Mouse (Mus musculus): ENCODE data around the gene Hpd. TPM values are rescaled to one million over a fixed set of nuclear protein-coding genes. Genes with fewer than 3 reads are reported as not detected.

The Hpd gene
- polyA plus RNA-seq, 1 experiment from 2014 or later = 4.7 TPM

- Histone ChIP-seq H3K36me3 (peaks cover 18% of the 10 kb centered on the region), H3K27ac (peak overlapping the region; percentile 100), H3K4me3 (replicated peaks) (peak overlapping the region; percentile 88), H3K27me3 (replicated peaks) (no peaks in the 10 kb centered on the region), H3K9me3 (no peaks in the 10 kb centered on the region), H3K9ac (peak overlapping the region; percentile 99), H3K4me1 (replicated peaks) (peaks cover 25% of the 10 kb centered on the region), H3K4me2 (replicated peaks) (peak overlapping the region; percentile 96)
- under 1% methylated on average over 23 of the region's 24 CpGs for WGBS
- no peak; the same call in 1 of the 2 replicates for ATAC-seq
Measured at GRCm38 (mm10) chr5:123143251-123143970, 39.1 kb downstream of the Hpd start.

GRCm38 (mm10) chr5:123142161-123143157, 40.1 kb downstream of the Hpd start, which contains the start of gene Setd1b:
Gene Setd1b (plus strand): TSS chr5:123142193.
- Histone ChIP-seq H3K4me1 (replicated peaks) (peaks cover 29% of the 10 kb centered on the region), H3K36me3 (peaks cover 10% of the 10 kb centered on the region; the same call in 1 of the 2 replicates), H3K9ac (peak within 1 kb of the TSS; percentile 99), H3K4me2 (replicated peaks) (peak within 1 kb of the TSS; percentile 96), H3K27ac (peak within 1 kb of the TSS; percentile 100), H3K27me3 (replicated peaks) (no peaks in the 10 kb centered on the region), H3K9me3 (no peaks in the 10 kb centered on the region), H3K4me3 (replicated peaks) (peak within 1 kb of the TSS; percentile 88)
- ATAC-seq = peak; percentile 7
- under 1% methylated on average over 70 of the region's 103 CpGs for WGBS

- WGBS = under 1% methylated on average over 38 of the region's 38 CpGs
- peak overlapping the region; percentile 100 for H3K27ac ChIP-seq
- no peaks in the 10 kb centered on the region for H3K9me3 ChIP-seq
- H3K4me3 ChIP-seq (replicated peaks) = peak overlapping the region; percentile 88
- no peak for ATAC-seq
- H3K36me3 ChIP-seq = peaks cover 3% of the 10 kb centered on the region; the same call in 1 of the 2 replicates
- peaks cover 37% of the 10 kb centered on the region for H3K4me1 ChIP-seq (replicated peaks)
- H3K4me2 ChIP-seq (replicated peaks) = peak overlapping the region; percentile 96
- H3K27me3 ChIP-seq (replicated peaks) = no peaks in the 10 kb centered on the region
- peak overlapping the region; percentile 99 for H3K9ac ChIP-seq
Measured at GRCm38 (mm10) chr5:123141555-123142160, 40.9 kb downstream of the Hpd start.

GRCm38 (mm10) chr5:123140694-123141554, 41.6 kb downstream of the Hpd start:
- WGBS = 0% methylated on average over 31 of the region's 31 CpGs
- peak overlapping the region; percentile 100 for H3K27ac ChIP-seq
- H3K4me1 ChIP-seq (replicated peaks) = peaks cover 42% of the 10 kb centered on the region

GRCm38 (mm10) chr5:123139722-123140627, 42.6 kb downstream of the Hpd start:
- Histone ChIP-seq H3K4me1 (replicated peaks) (peaks cover 42% of the 10 kb centered on the region), H3K4me3 (replicated peaks) (peak overlapping the region; percentile 62), H3K9me3 (no peaks in the 10 kb centered on the region), H3K27me3 (replicated peaks) (no peaks in the 10 kb centered on the region), H3K4me2 (replicated peaks) (peak overlapping the region; percentile 93), H3K27ac (peak overlapping the region; percentile 100), H3K36me3 (no peaks in the 10 kb centered on the region), H3K9ac (peak overlapping the region; percentile 98)
- no peak for ATAC-seq
- WGBS = under 1% methylated on average over 28 of the region's 28 CpGs

More at GRCm38 (mm10) chr5:123140694-123141554, 41.6 kb downstream of the Hpd start:
- Histone ChIP-seq H3K27me3 (replicated peaks) (no peaks in the 10 kb centered on the region), H3K4me2 (replicated peaks) (peak overlapping the region; percentile 96), H3K9me3 (no peaks in the 10 kb centered on the region), H3K4me3 (replicated peaks) (peak overlapping the region; percentile 88), H3K9ac (peak overlapping the region; percentile 99), H3K36me3 (no peaks in the 10 kb centered on the region)
- peak; percentile 40 for ATAC-seq

GRCm38 (mm10) chr5:123138953-123139721, 43.4 kb downstream of the Hpd start:
- Histone ChIP-seq H3K27me3 (replicated peaks) (no peaks in the 10 kb centered on the region), H3K36me3 (no peaks in the 10 kb centered on the region), H3K4me2 (replicated peaks) (peak overlapping the region; percentile 93), H3K4me3 (replicated peaks) (peak overlapping the region; percentile 62), H3K4me1 (replicated peaks) (peaks cover 42% of the 10 kb centered on the region), H3K27ac (peak overlapping the region; percentile 100), H3K9ac (peak overlapping the region; percentile 98), H3K9me3 (no peaks in the 10 kb centered on the region)
- under 1% methylated on average over 39 of the region's 39 CpGs for WGBS
- ATAC-seq = no peak

GRCm38 (mm10) chr5:123138230-123138911, 44.2 kb downstream of the Hpd start:
- Histone ChIP-seq H3K4me1 (replicated peaks) (peaks cover 46% of the 10 kb centered on the region), H3K27me3 (replicated peaks) (no peaks in the 10 kb centered on the region), H3K36me3 (no peaks in the 10 kb centered on the region), H3K9ac (peak overlapping the region; percentile 98), H3K4me3 (replicated peaks) (peak overlapping the region; percentile 62), H3K27ac (peak overlapping the region; percentile 100), H3K4me2 (replicated peaks) (peak overlapping the region; percentile 93), H3K9me3 (no peaks in the 10 kb centered on the region)
- peak; percentile 48 for ATAC-seq
- WGBS = under 1% methylated on average over 40 of the region's 40 CpGs

- Histone ChIP-seq H3K4me3 (replicated peaks) (peak overlapping the region; percentile 62), H3K27me3 (replicated peaks) (no peaks in the 10 kb centered on the region), H3K36me3 (no peaks in the 10 kb centered on the region), H3K9ac (peak overlapping the region; percentile 98), H3K9me3 (no peaks in the 10 kb centered on the region), H3K27ac (peak overlapping the region; percentile 100), H3K4me1 (replicated peaks) (peaks cover 51% of the 10 kb centered on the region), H3K4me2 (replicated peaks) (peak overlapping the region; percentile 93)
- whole genome bisulfite sequencing = 6% methylated on average over 6 of the region's 6 CpGs
- no peak for ATAC-seq
Measured at GRCm38 (mm10) chr5:123137910-123138229, 44.7 kb downstream of the Hpd start.

- Histone ChIP-seq H3K36me3 (no peaks in the 10 kb centered on the region), H3K27me3 (replicated peaks) (no peaks in the 10 kb centered on the region), H3K27ac (peak overlapping the region; percentile 100), H3K4me3 (replicated peaks) (peak overlapping the region; percentile 62), H3K4me1 (replicated peaks) (peaks cover 56% of the 10 kb centered on the region), H3K9ac (peak overlapping the region; percentile 98), H3K9me3 (no peaks in the 10 kb centered on the region), H3K4me2 (replicated peaks) (peak overlapping the region; percentile 93)
- 4% methylated on average over 20 of the region's 20 CpGs for WGBS
- peak; percentile 21 for ATAC-seq
Measured at GRCm38 (mm10) chr5:123137044-123137909, 45.2 kb downstream of the Hpd start.
